Mouse (Mus musculus) B cell, adult (primary cell): ENCODE data around the gene Syn2. TPM values are rescaled to one million over a fixed set of nuclear protein-coding genes. Genes with fewer than 3 reads are reported as not detected.

Experiments used
- total RNA-seq: library from RNA; stranded (reverse); gene quantifications from 4 replicates; pipeline ENCODE4 v1.2.4, GENCODE M21; 2023; ENCODE audit not compliant: inconsistent age

The Syn2 gene
- not detected in 4 replicates for total RNA-seq

DNA sequence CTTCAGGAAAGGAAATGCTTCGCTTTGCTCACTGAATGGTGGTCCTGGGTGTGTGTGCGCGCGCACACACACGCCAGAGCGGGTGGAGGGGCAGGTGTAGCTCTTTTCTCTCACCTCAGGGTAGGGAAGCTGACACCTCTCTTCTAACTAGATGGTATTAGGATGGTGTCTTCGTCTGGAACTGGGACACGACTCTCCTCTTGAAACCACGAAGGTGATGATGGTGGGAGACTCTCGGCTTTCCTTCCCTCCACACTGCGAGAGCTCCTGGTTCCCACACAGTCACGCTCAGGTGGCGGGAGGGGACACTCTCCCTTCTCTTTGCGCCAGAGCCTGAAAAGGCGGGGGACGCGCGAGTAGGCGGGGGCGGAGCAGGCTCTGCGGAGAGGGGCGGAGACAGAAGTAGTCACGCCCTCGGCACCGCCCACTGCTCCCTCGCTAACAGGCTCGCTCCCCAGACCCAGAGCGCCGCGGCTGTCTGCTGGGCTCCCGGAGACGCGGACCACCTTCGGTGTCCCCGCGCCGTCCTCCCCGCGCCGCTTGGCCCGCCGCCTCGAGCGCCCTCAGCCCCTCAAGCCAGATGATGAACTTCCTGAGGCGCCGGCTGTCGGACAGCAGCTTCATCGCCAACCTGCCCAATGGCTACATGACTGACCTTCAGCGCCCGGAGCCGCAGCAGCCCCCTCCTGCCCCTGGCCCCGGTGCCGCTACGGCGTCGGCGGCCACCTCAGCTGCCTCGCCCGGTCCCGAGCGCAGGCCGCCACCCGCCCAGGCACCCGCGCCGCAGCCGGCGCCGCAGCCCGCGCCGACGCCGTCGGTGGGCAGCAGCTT lies at the start of gene Syn2:
TSS of gene Syn2 (plus strand) at position 402 of the 831 bp plus-strand sequence.

DNA sequence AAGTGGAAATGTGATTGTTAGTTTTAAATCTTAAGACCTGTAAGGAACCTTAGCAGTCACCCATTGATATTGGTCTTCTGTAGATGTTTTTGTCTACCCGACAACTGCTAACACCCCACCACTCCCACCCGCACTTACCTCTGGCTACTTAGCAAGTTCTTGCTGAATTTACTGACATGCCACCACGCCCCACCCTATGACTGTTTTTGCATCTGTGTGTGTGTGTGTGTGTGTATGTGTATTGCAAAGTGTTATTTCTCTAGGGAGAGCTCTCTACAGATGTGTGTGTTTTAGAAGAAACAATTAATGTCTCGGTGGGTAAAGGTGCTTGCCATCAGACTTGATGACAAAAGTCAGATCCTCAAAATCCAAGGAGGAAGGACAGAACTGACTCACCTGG lies 92.3 kb downstream of the Syn2 start, which contains the start of gene Gm17482:
TSS of gene Gm17482 (plus strand) at position 301 of the 400 bp plus-strand sequence.

DNA sequence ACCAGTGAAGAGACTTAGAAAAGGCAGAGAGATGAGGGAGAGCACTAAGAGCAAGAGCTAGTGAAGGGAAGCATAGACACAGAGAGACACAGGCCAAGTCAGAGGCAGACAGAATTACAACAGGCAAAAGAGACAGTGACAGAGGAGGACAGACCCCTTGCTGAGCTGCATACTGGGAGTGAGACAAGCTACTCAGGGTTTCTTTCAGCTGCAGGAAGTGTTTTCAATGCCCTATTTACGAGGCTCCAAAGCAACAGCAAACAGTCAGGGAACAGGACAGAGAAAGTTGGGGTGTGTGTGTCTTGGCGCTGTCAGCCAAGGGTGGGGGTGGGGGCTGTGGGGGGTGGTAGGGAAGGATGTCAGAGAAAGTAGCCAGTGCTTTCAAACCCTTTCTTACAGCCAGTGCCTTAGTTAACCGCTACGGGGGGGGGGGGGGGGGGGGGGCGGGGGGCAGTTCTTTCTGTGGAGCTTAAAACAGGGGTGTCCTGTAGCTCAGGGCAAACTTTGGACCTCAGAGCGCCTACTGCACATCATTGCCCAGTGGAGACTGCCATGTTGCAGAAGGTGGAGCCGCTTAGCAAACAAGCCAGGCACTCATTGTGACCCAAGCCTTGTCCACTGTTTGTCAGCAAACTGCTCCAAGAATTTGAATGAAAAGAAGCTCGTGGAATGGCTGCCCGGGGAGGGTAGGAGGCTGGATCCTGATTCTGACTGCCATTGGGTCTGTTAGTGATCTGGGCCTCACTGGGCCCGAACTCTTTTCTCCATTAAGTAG lies 117.6 kb downstream of the Syn2 start, which contains the start of gene Timp4:
TSS of gene Timp4 (minus strand) at position 107 of the 775 bp plus-strand sequence.

Other genes with a start within 250 kb of the Syn2 start
- 74.8 to 82.7 TPM (median 79.2 TPM) in 4 replicates for gene Vgll4, start 164.9 kb upstream of the Syn2 start, total RNA-seq
- 18.0 to 27.6 TPM (median 23.1 TPM) in 4 replicates for gene Tamm41, start 97.0 kb upstream of the Syn2 start, total RNA-seq
- not detected in 4 replicates for gene Gm17482, start 92.4 kb downstream of the Syn2 start, total RNA-seq
- gene Timp4, start 117.3 kb downstream of the Syn2 start, total RNA-seq = not detected in 4 replicates
- 0.61 to 1.1 TPM in 2 of 4 replicates, not detected in the others for gene Pparg, start 226.0 kb downstream of the Syn2 start, total RNA-seq